Mouse (Mus musculus) cerebellum, adult 2 months (tissue): ENCODE measurements around the gene Muc2.

Experiments used
- CTCF ChIP-seq: fragments of 200-500 bp; IDR thresholded peaks from 2 replicates; pipeline ENCODE4 v1.5.1; 2011; ENCODE audit warnings: low read depth, mild to moderate bottlenecking, control low read depth, low read length, moderate library complexity, borderline replicate concordance; ENCODE audit not compliant: insufficient read depth
- POLR2A ChIP-seq: fragments of 200-500 bp; IDR thresholded peaks from 2 replicates; pipeline ENCODE4 v1.6.1; 2011; ENCODE audit warnings: low read length, control low read depth, borderline replicate concordance; ENCODE audit not compliant: insufficient read depth

GRCm38 (mm10) chr7:141774855-141775254 lies 84.7 kb downstream of the Muc2 start:
- TF ChIP-seq POLR2A (no peak), CTCF (no peak)
